Mouse (Mus musculus): ENCODE measurements around the gene Pla2g1b. TPM values are rescaled to one million over a fixed set of nuclear protein-coding genes. Genes with fewer than 3 reads are reported as not detected.
A peak's percentile ranks its signal among the peaks of the same experiment; 100 is the strongest.
"Not testable (repeated sequence)": the region's sequence is repeated elsewhere in the genome, so short reads cannot be mapped to it uniquely, and the experiment has no call there.

Pla2g1b gene
- polyA plus RNA-seq, 1 experiment from 2014 or later = 1.4 TPM

GRCm38 (mm10) chr5:115489699-115490637, 23.9 kb downstream of the Pla2g1b start:
- no peaks in the 10 kb centered on the region for H3K9me3 ChIP-seq
- peak; percentile 96 for DNase-seq (ENCODE audit: low spot score)
- peak overlapping the region; percentile 100 for H3K27ac ChIP-seq
- H3K36me3 ChIP-seq = no peaks in the 10 kb centered on the region
- peak overlapping the region; percentile 56 for H3K4me3 ChIP-seq
- peaks cover 28% of the 10 kb centered on the region for H3K4me1 ChIP-seq
- H3K27me3 ChIP-seq (ENCODE audit: insufficient read depth, poor library complexity, severe bottlenecking) = no peaks in the 10 kb centered on the region
- WGBS = under 1% methylated on average over 50 of the region's 50 CpGs

GRCm38 (mm10) chr5:115490638-115491000, 24.6 kb downstream of the Pla2g1b start:
- Histone ChIP-seq H3K9me3 (no peaks in the 10 kb centered on the region), H3K36me3 (no peaks in the 10 kb centered on the region), H3K4me3 (no peak overlapping the region), H3K4me1 (peaks cover 28% of the 10 kb centered on the region), H3K27me3 (ENCODE audit: insufficient read depth, poor library complexity, severe bottlenecking) (no peaks in the 10 kb centered on the region), H3K27ac (no peak overlapping the region)
- WGBS = 12% methylated on average over 8 of the region's 8 CpGs
- DNase-seq (ENCODE audit: low spot score) = no peak

GRCm38 (mm10) chr5:115491076-115491475, 25.0 kb downstream of the Pla2g1b start:
- WGBS = 32% methylated on average over 5 of the region's 5 CpGs
- H3K27ac ChIP-seq = no peak overlapping the region
- H3K4me1 ChIP-seq = peaks cover 28% of the 10 kb centered on the region
- DNase-seq (ENCODE audit: low spot score) = no peak
- no peaks in the 10 kb centered on the region for H3K36me3 ChIP-seq
- H3K27me3 ChIP-seq (ENCODE audit: insufficient read depth, poor library complexity, severe bottlenecking) = no peaks in the 10 kb centered on the region
- no peaks in the 10 kb centered on the region for H3K9me3 ChIP-seq
- no peak overlapping the region for H3K4me3 ChIP-seq

- Histone ChIP-seq H3K36me3 (no peaks in the 10 kb centered on the region), H3K27ac (peak overlapping the region; percentile 59), H3K4me3 (peak overlapping the region; percentile 43), H3K27me3 (ENCODE audit: insufficient read depth, poor library complexity, severe bottlenecking) (no peaks in the 10 kb centered on the region), H3K9me3 (no peaks in the 10 kb centered on the region), H3K4me1 (peaks cover 28% of the 10 kb centered on the region)
- DNase-seq (ENCODE audit: low spot score) = no peak
- 4% methylated on average over 28 of the region's 28 CpGs for WGBS
These were observed 25.8 kb downstream of the Pla2g1b start for GRCm38 (mm10) chr5:115491771-115492322.

GRCm38 (mm10) chr5:115492711-115493335, 26.8 kb downstream of the Pla2g1b start:
- no peak overlapping the region for H3K4me3 ChIP-seq
- peaks cover 28% of the 10 kb centered on the region for H3K4me1 ChIP-seq
- H3K9me3 ChIP-seq = no peaks in the 10 kb centered on the region
- no peaks in the 10 kb centered on the region for H3K27me3 ChIP-seq (ENCODE audit: insufficient read depth, poor library complexity, severe bottlenecking)
- no peak for DNase-seq (ENCODE audit: low spot score)
- H3K36me3 ChIP-seq = no peaks in the 10 kb centered on the region
- no peak overlapping the region for H3K27ac ChIP-seq
- 70% methylated on average over 6 of the region's 6 CpGs for WGBS

- WGBS = 54% methylated on average over 5 of the region's 5 CpGs
- no peak overlapping the region for H3K4me3 ChIP-seq
- peak overlapping the region; percentile 13; the same call in 1 of the 2 replicates for H3K27ac ChIP-seq
- H3K4me1 ChIP-seq = peaks cover 27% of the 10 kb centered on the region
- H3K27me3 ChIP-seq (ENCODE audit: insufficient read depth, poor library complexity, severe bottlenecking) = no peaks in the 10 kb centered on the region
- H3K36me3 ChIP-seq = no peaks in the 10 kb centered on the region
- no peaks in the 10 kb centered on the region for H3K9me3 ChIP-seq
- no peak for DNase-seq (ENCODE audit: low spot score)
These were observed 27.4 kb downstream of the Pla2g1b start for GRCm38 (mm10) chr5:115493441-115493840.

- H3K4me1 ChIP-seq = peaks cover 21% of the 10 kb centered on the region
- not testable (repeated sequence) for H3K9me3 ChIP-seq; H3K4me3 ChIP-seq; H3K27ac ChIP-seq; DNase-seq (ENCODE audit: low spot score); H3K36me3 ChIP-seq; H3K27me3 ChIP-seq (ENCODE audit: insufficient read depth, poor library complexity, severe bottlenecking)
- WGBS = 78% methylated on average over 3 of the region's 3 CpGs
These were observed 29.6 kb downstream of the Pla2g1b start for GRCm38 (mm10) chr5:115495618-115496017.

GRCm38 (mm10) chr5:115497033-115497432, 31.0 kb downstream of the Pla2g1b start:
- no peaks in the 10 kb centered on the region for H3K9me3 ChIP-seq
- DNase-seq (ENCODE audit: low spot score) = no peak
- H3K4me3 ChIP-seq = no peak overlapping the region
- no peaks in the 10 kb centered on the region for H3K27me3 ChIP-seq (ENCODE audit: insufficient read depth, poor library complexity, severe bottlenecking)
- WGBS = 69% methylated on average over 7 of the region's 7 CpGs
- H3K36me3 ChIP-seq = no peaks in the 10 kb centered on the region
- H3K27ac ChIP-seq = no peak overlapping the region
- peaks cover 16% of the 10 kb centered on the region for H3K4me1 ChIP-seq

GRCm38 (mm10) chr5:115498307-115499240, 32.5 kb downstream of the Pla2g1b start:
- H3K27ac ChIP-seq = no peak overlapping the region; the same call in 1 of the 2 replicates
- WGBS = 52% methylated on average over 9 of the region's 9 CpGs
- no peak for DNase-seq (ENCODE audit: low spot score)
- H3K36me3 ChIP-seq = no peaks in the 10 kb centered on the region
- H3K4me3 ChIP-seq = no peak overlapping the region
- peaks cover 7% of the 10 kb centered on the region for H3K4me1 ChIP-seq
- no peaks in the 10 kb centered on the region for H3K9me3 ChIP-seq
- H3K27me3 ChIP-seq (ENCODE audit: insufficient read depth, poor library complexity, severe bottlenecking) = no peaks in the 10 kb centered on the region

- Histone ChIP-seq H3K27me3 (ENCODE audit: insufficient read depth, poor library complexity, severe bottlenecking) (no peaks in the 10 kb centered on the region), H3K36me3 (no peaks in the 10 kb centered on the region), H3K4me3 (no peak overlapping the region), H3K4me1 (no peaks in the 10 kb centered on the region), H3K27ac (no peak overlapping the region), H3K9me3 (no peaks in the 10 kb centered on the region)
- 77% methylated on average over 12 of the region's 12 CpGs for WGBS
- no peak for DNase-seq (ENCODE audit: low spot score)
These were observed 34.4 kb downstream of the Pla2g1b start for GRCm38 (mm10) chr5:115500383-115500935.

GRCm38 (mm10) chr5:115503035-115503434, 37.0 kb downstream of the Pla2g1b start:
- H3K4me3 ChIP-seq = no peak overlapping the region
- WGBS = 49% methylated on average over 12 of the region's 12 CpGs
- DNase-seq (ENCODE audit: low spot score) = no peak
- H3K36me3 ChIP-seq = no peaks in the 10 kb centered on the region
- H3K27me3 ChIP-seq (ENCODE audit: insufficient read depth, poor library complexity, severe bottlenecking) = no peaks in the 10 kb centered on the region
- H3K9me3 ChIP-seq = no peaks in the 10 kb centered on the region
- no peak overlapping the region for H3K27ac ChIP-seq
- H3K4me1 ChIP-seq = peaks cover 18% of the 10 kb centered on the region

- H3K27me3 ChIP-seq (ENCODE audit: insufficient read depth, poor library complexity, severe bottlenecking); H3K4me3 ChIP-seq; H3K36me3 ChIP-seq; H3K27ac ChIP-seq; H3K9me3 ChIP-seq; DNase-seq (ENCODE audit: low spot score): not testable (repeated sequence)
- peaks cover 41% of the 10 kb centered on the region for H3K4me1 ChIP-seq
- whole genome bisulfite sequencing = 72% methylated on average over 4 of the region's 4 CpGs
These were observed 39.6 kb downstream of the Pla2g1b start for GRCm38 (mm10) chr5:115505617-115506016.

Data from heart, embryonic 10.5 days (tissue).